Mouse (Mus musculus): ENCODE measurements around the gene Emd. TPM values are rescaled to one million over a fixed set of nuclear protein-coding genes. Genes with fewer than 3 reads are reported as not detected.
A peak's percentile ranks its signal among the peaks of the same experiment; 100 is the strongest.

The Emd gene
- polyA plus RNA-seq, 1 experiment from 2014 or later: 31.6 TPM

DNA sequence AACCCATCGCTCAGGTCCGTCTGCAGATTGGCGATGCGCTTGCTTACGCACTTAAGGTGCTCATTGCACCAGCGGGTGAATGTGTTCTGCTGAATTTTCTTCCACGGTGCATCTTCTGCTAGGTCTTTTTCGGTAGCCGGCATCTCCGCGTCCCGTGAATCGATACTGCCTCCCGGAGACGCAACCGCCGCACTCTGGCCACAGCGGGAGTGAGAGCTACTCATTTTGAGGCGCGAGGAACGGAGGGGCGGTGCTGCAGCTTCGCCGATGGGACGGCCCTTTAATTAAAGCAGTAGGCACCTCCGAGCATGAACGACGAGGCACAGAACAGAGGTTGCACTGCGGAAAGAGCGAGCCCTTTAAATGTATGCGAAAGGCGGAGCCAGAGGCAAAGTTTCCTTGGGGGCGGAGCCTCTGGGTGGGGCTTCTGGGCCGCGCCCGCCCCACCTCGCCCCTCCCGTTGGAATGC is 8.2 kb upstream of the Emd start:
- Histone ChIP-seq H3K4me1 (peaks cover 16% of the 10 kb centered on the region), H3K4me3 (peak overlapping the region; percentile 59), H3K9ac (peak overlapping the region; percentile 83), H3K27ac (peak overlapping the region; percentile 93), H3K36me3 (peaks cover 19% of the 10 kb centered on the region), H3K9me3 (no peaks in the 10 kb centered on the region), H3K27me3 (no peaks in the 10 kb centered on the region), H3K4me2 (peak overlapping the region; percentile 65)
- ATAC-seq (ENCODE audit: insufficient number of reproducible peaks, insufficient read depth, low FRiP score, low TSS enrichment, low read depth): peak; percentile 88
- 22% methylated on average over 35 of the region's 38 CpGs for WGBS

GRCm38 (mm10) chrX:74246693-74247092 is 7.8 kb upstream of the Emd start:
- peak; percentile 4; the same call in 1 of the 2 replicates for ATAC-seq (ENCODE audit: insufficient number of reproducible peaks, insufficient read depth, low FRiP score, low TSS enrichment, low read depth)
- WGBS: 21% methylated on average over 15 of the region's 15 CpGs
- peaks cover 16% of the 10 kb centered on the region for H3K4me1 ChIP-seq
- no peaks in the 10 kb centered on the region for H3K9me3 ChIP-seq
- peak overlapping the region; percentile 59 for H3K4me3 ChIP-seq
- peaks cover 15% of the 10 kb centered on the region for H3K36me3 ChIP-seq
- H3K27ac ChIP-seq: peak overlapping the region; percentile 92
- H3K27me3 ChIP-seq: no peaks in the 10 kb centered on the region
- peak overlapping the region; percentile 70 for H3K9ac ChIP-seq
- H3K4me2 ChIP-seq: peak overlapping the region; percentile 59

DNA sequence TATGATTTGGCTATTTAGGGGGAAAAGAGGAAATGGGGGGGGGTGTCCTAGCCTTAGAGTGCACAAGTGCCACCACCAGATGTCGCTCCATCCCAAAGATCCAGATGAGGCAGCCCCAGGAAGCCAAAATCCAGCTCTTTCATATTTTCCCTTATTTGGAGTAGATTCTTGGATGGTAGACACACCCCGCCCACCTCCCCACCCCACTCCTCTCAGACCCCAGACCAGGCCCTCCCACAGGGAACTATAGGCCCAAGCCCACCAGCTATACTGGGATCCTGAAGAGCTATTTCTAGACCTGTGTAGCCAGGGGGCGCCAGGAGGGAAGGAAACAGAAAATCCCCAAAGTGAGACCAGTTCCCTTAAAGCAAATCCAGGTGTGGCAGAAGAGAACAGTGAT is 5.8 kb upstream of the Emd start:
- Histone ChIP-seq H3K4me2 (peak overlapping the region; percentile 61), H3K4me3 (peak overlapping the region; percentile 44), H3K27me3 (no peaks in the 10 kb centered on the region), H3K9ac (peak overlapping the region; percentile 74; the same call in 1 of the 2 replicates), H3K9me3 (no peaks in the 10 kb centered on the region), H3K4me1 (peaks cover 8% of the 10 kb centered on the region), H3K27ac (peak overlapping the region; percentile 76), H3K36me3 (no peaks in the 10 kb centered on the region)
- WGBS: 14% methylated on average over 3 of the region's 3 CpGs
- ATAC-seq (ENCODE audit: insufficient number of reproducible peaks, insufficient read depth, low FRiP score, low TSS enrichment, low read depth): no peak

DNA sequence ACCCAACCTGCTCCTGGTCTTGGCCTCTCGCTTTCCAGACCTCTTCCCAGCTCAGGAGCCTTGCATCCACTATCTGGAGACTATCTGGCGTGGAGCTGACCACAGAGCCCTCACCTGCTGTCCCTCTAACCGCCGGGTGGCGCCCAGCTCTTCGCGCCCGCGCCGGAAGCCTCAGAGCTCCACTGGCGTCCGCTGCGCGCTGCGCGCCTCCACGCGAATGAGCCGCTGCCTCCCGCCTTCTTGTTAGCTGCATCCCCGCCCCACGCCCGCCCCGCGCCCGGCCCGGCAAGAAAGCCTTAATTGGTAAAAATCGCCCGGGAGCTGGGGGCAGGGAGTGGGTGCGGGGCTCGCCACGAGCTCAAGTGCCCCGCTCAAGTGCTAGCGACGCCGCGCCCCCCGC is 4.9 kb upstream of the Emd start, which contains the start of gene Flna:
TSS of gene Flna (minus strand) at position 206 of the 400 bp plus-strand sequence.
- Histone ChIP-seq H3K4me2 (peak within 1 kb of the TSS; percentile 61), H3K4me3 (peak within 1 kb of the TSS; percentile 44), H3K9me3 (no peaks in the 10 kb centered on the region), H3K4me1 (0 out of 2 replicates have a peak, but pooled peaks cover 4% of the 10 kb centered on the region), H3K9ac (peak within 1 kb of the TSS; percentile 74), H3K27me3 (no peaks in the 10 kb centered on the region), H3K27ac (peak within 1 kb of the TSS; percentile 76), H3K36me3 (no peaks in the 10 kb centered on the region)
- ATAC-seq (ENCODE audit: insufficient number of reproducible peaks, insufficient read depth, low FRiP score, low TSS enrichment, low read depth): no peak
- WGBS: 28% methylated on average over 38 of the region's 38 CpGs

GRCm38 (mm10) chrX:74254888-74255565 is 540 bp downstream of the Emd start:
- peaks cover 21% of the 10 kb centered on the region for H3K36me3 ChIP-seq
- peak overlapping the region; percentile 56 for H3K4me3 ChIP-seq
- H3K27ac ChIP-seq: peak overlapping the region; percentile 90
- H3K9ac ChIP-seq: peak overlapping the region; percentile 78
- peak overlapping the region; percentile 66 for H3K4me2 ChIP-seq
- no peaks in the 10 kb centered on the region for H3K9me3 ChIP-seq
- H3K4me1 ChIP-seq: 0 out of 2 replicates have a peak, but pooled peaks cover 6% of the 10 kb centered on the region
- no peaks in the 10 kb centered on the region for H3K27me3 ChIP-seq
- ATAC-seq (ENCODE audit: insufficient number of reproducible peaks, insufficient read depth, low FRiP score, low TSS enrichment, low read depth): no peak; the same call in 1 of the 2 replicates
- WGBS: 30% methylated on average over 31 of the region's 31 CpGs

GRCm38 (mm10) chrX:74257746-74258145 is 3.3 kb downstream of the Emd start:
- WGBS: 95% methylated on average over 3 of the region's 3 CpGs
- Histone ChIP-seq H3K9ac (no peak overlapping the region), H3K4me3 (no peak overlapping the region), H3K27me3 (no peaks in the 10 kb centered on the region), H3K4me2 (no peak overlapping the region), H3K36me3 (peaks cover 21% of the 10 kb centered on the region), H3K27ac (no peak overlapping the region), H3K4me1 (0 out of 2 replicates have a peak, but pooled peaks cover 4% of the 10 kb centered on the region), H3K9me3 (no peaks in the 10 kb centered on the region)
- ATAC-seq (ENCODE audit: insufficient number of reproducible peaks, insufficient read depth, low FRiP score, low TSS enrichment, low read depth): no peak

- Histone ChIP-seq H3K4me1 (peaks cover 6% of the 10 kb centered on the region; the same call in 1 of the 2 replicates), H3K27ac (peak overlapping the region; percentile 97), H3K9ac (peak overlapping the region; percentile 64; the same call in 1 of the 2 replicates), H3K9me3 (no peaks in the 10 kb centered on the region), H3K4me3 (peak overlapping the region; percentile 57), H3K36me3 (peaks cover 8% of the 10 kb centered on the region), H3K4me2 (peak overlapping the region; percentile 55), H3K27me3 (no peaks in the 10 kb centered on the region)
- whole genome bisulfite sequencing: 31% methylated on average over 3 of the region's 3 CpGs
- no peak for ATAC-seq (ENCODE audit: insufficient number of reproducible peaks, insufficient read depth, low FRiP score, low TSS enrichment, low read depth)
Measured at GRCm38 (mm10) chrX:74269736-74270061, 15.2 kb downstream of the Emd start.

DNA sequence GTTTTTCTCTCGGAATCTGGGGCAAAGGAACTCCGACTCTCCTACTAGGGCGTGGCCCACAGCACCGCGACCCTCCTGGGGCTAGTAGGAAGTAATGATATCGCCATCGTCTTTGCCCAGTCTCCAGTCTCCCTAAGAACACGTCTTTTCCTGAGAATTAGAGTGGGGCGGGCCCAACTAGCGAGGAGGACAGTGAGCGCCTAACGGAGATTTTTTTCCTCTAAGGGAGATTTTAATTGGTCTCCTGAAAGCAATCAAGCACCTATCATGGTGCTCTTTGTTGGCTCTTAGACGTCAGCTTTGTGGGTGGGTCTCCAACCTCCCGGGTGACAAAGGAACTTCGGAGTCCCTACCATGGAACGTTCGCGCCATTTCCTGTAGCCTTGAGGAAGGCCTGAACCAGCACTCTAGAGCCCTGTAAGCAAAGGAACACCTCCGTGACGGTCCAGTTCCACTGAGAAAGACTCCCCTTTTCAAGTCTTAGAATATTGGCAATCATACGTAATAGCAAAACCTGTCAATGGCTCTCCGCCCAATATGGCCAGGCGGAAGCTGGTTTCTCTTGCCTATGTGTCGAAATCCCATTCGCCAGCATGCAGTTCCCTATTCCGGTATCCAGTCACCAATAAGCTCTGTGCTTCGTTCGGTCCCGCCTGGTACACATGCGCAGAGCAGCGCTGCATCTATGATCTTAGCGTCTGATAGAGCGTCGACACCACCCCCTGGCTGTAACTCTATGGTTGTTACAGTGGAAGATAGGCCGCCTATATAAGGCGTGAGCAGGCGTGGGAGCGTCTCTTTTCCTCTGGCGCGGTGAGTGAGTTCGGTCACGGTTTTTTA is 15.8 kb downstream of the Emd start, which contains the start of gene Rpl10:
TSS of gene Rpl10 (plus strand) at position 751 of the 840 bp plus-strand sequence.
- peak; percentile 96 for ATAC-seq (ENCODE audit: insufficient number of reproducible peaks, insufficient read depth, low FRiP score, low TSS enrichment, low read depth)
- Histone ChIP-seq H3K27ac (peak within 1 kb of the TSS; percentile 97), H3K36me3 (peaks cover 8% of the 10 kb centered on the region), H3K4me3 (peak within 1 kb of the TSS; percentile 57), H3K4me1 (peaks cover 6% of the 10 kb centered on the region; the same call in 1 of the 2 replicates), H3K9ac (peak within 1 kb of the TSS; percentile 86), H3K9me3 (no peaks in the 10 kb centered on the region), H3K27me3 (no peaks in the 10 kb centered on the region), H3K4me2 (peak within 1 kb of the TSS; percentile 58)
- 20% methylated on average over 42 of the region's 42 CpGs for WGBS

GRCm38 (mm10) chrX:74270902-74271551 is 16.5 kb downstream of the Emd start:
- WGBS: 22% methylated on average over 27 of the region's 27 CpGs
- peaks cover 6% of the 10 kb centered on the region; the same call in 1 of the 2 replicates for H3K4me1 ChIP-seq
- peaks cover 8% of the 10 kb centered on the region for H3K36me3 ChIP-seq
- H3K9me3 ChIP-seq: no peaks in the 10 kb centered on the region
- peak overlapping the region; percentile 58 for H3K4me2 ChIP-seq
- no peaks in the 10 kb centered on the region for H3K27me3 ChIP-seq
- peak overlapping the region; percentile 86 for H3K9ac ChIP-seq
- H3K27ac ChIP-seq: peak overlapping the region; percentile 73
- peak overlapping the region; percentile 57 for H3K4me3 ChIP-seq
- ATAC-seq (ENCODE audit: insufficient number of reproducible peaks, insufficient read depth, low FRiP score, low TSS enrichment, low read depth): no peak

GRCm38 (mm10) chrX:74273422-74274322 is 19.2 kb downstream of the Emd start:
- Histone ChIP-seq H3K27ac (no peak overlapping the region; the same call in 1 of the 2 replicates), H3K4me3 (no peak overlapping the region), H3K27me3 (no peaks in the 10 kb centered on the region), H3K9ac (no peak overlapping the region), H3K4me2 (no peak overlapping the region), H3K9me3 (no peaks in the 10 kb centered on the region), H3K4me1 (peaks cover 6% of the 10 kb centered on the region; the same call in 1 of the 2 replicates), H3K36me3 (peaks cover 8% of the 10 kb centered on the region)
- no peak for ATAC-seq (ENCODE audit: insufficient number of reproducible peaks, insufficient read depth, low FRiP score, low TSS enrichment, low read depth)
- 33% methylated on average over 10 of the region's 10 CpGs for WGBS

Data from embryonic facial prominence, embryonic 13.5 days (tissue).